Mouse (Mus musculus) stomach, postnatal 0 days (tissue): ENCODE data around the gene Fbh1.

ENCODE experiments used
- CTCF ChIP-seq: IDR thresholded peaks from 2 replicates; pipeline ENCODE4 v1.5.1; 2016; ENCODE audit warnings: antibody characterized with exemption, low read depth, mild to moderate bottlenecking, moderate library complexity
- EP300 ChIP-seq: optimal IDR thresholded peaks from 2 replicates; pipeline ENCODE3; 2016; ENCODE audit warnings: antibody characterized with exemption

DNA sequence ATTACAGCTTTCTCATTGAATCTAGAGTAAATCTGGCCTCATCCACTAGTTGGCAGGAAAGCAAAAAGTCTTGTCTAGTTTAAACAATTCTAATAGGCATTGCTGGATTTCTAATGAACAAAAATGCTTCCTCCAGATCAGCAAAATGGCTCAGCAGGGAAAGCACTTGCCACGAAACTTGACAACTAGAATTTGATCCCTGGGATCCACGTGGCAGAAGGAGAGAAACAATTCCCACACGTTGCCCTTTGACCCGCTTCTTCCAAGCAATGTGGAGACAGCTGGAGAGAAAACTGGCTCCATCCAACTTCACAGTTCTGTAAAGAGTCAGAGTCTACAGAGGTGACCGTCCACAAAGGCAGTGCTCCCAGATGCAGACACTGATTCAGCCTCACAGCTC lies 78.4 kb downstream of the Fbh1 start:
- TF ChIP-seq CTCF = no peak
- no peak for TF ChIP-seq EP300
